Mouse (Mus musculus) midbrain, postnatal 0 days (tissue): ENCODE measurements around the gene Myo1f. TPM values are rescaled to one million over a fixed set of nuclear protein-coding genes. Genes with fewer than 3 reads are reported as not detected.
A peak's percentile ranks its signal among the peaks of the same experiment; 100 is the strongest.

Experiments used
- ATAC-seq: fragments of 200-750 bp; cut with Nextera tagmentation; 2 replicates; pipeline ENCODE4 v1.8.0; 2017; ENCODE audit warnings: moderate number of reproducible peaks, mild to moderate bottlenecking, moderate TSS enrichment, moderate library complexity; ENCODE audit not compliant: low FRiP score
- DNase-seq: peaks from one replicate; pipeline ENCODE4 v3.0.0-alpha.2; 2015; ENCODE audit warnings: low spot score
- H3K27ac ChIP-seq: fragments of 300-500 bp; sonication (generic); 2 replicates; pipeline ENCODE4 v1.5.1; 2014; ENCODE audit warnings: low read depth, mild to moderate bottlenecking, low read length, mixed read lengths
- H3K27me3 ChIP-seq: fragments of 300-500 bp; sonication (generic); 2 replicates; pipeline ENCODE4 v1.6.1; 2014; ENCODE audit warnings: low read length, control low read depth, mixed read lengths; ENCODE audit not compliant: insufficient read depth
- H3K36me3 ChIP-seq: fragments of 300-500 bp; sonication (generic); 2 replicates; pipeline ENCODE4 v1.6.1; 2014; ENCODE audit warnings: low read length, control low read depth, mixed read lengths; ENCODE audit not compliant: insufficient read depth
- H3K4me1 ChIP-seq: fragments of 300-500 bp; sonication (generic); 2 replicates; pipeline ENCODE4 v1.6.1; 2014; ENCODE audit warnings: mild to moderate bottlenecking, control low read depth, antibody characterized with exemption, low read length, mixed read lengths; ENCODE audit not compliant: insufficient read depth
- H3K4me2 ChIP-seq: fragments of 300-500 bp; sonication (generic); 2 replicates; pipeline ENCODE4 v1.6.1; 2014; ENCODE audit warnings: low read depth, mild to moderate bottlenecking, low read length, mixed read lengths; ENCODE audit not compliant: poor library complexity, severe bottlenecking
- H3K4me3 ChIP-seq: fragments of 300-500 bp; sonication (generic); 2 replicates; pipeline ENCODE4 v1.5.1; 2014; ENCODE audit warnings: low read depth, mild to moderate bottlenecking, low read length, moderate library complexity
- H3K9ac ChIP-seq: fragments of 300-500 bp; sonication (generic); replicated peaks from 2 replicates; pipeline ENCODE4 v1.6.1; 2014; ENCODE audit warnings: mild to moderate bottlenecking, low read length, moderate library complexity, mixed read lengths; ENCODE audit not compliant: poor library complexity, severe bottlenecking
- H3K9me3 ChIP-seq: fragments of 300-500 bp; sonication (generic); 2 replicates; pipeline ENCODE4 v1.6.1; 2016; ENCODE audit warnings: low read length, control low read depth
- CTCF ChIP-seq: IDR thresholded peaks from 2 replicates; pipeline ENCODE4 v1.5.1; 2016; ENCODE audit warnings: antibody characterized with exemption, mild to moderate bottlenecking
- WGBS: fragments of 180-500 bp; shearing (Covaris S2); extraction: QIAGEN DNeasy Blood & Tissue Kit; methylation state at CpG from one replicate; pipeline ENCODE4 v1.1.7; 2014; 5-methylcytosine and 5-hydroxymethylcytosine counted together
- polyA plus RNA-seq: library from polyadenylated mRNA; unstranded; fragments of >200 nt; fragmentation: Nextera tagmentation; extraction: Ambion mirVana; gene quantifications from 2 replicates; pipeline ENCODE4 v1.2.1, GENCODE M21; 2015
- total RNA-seq: library from RNA; depleted of rRNA; stranded (reverse); fragments of >200 nt; gene quantifications from 2 replicates; pipeline ENCODE4 v1.2.3, GENCODE M21; 2014; rRNA removed

Myo1f gene
- total and polyA plus RNA-seq, 2 experiments from 2014 or later, result 1.2 to 1.3 TPM

DNA sequence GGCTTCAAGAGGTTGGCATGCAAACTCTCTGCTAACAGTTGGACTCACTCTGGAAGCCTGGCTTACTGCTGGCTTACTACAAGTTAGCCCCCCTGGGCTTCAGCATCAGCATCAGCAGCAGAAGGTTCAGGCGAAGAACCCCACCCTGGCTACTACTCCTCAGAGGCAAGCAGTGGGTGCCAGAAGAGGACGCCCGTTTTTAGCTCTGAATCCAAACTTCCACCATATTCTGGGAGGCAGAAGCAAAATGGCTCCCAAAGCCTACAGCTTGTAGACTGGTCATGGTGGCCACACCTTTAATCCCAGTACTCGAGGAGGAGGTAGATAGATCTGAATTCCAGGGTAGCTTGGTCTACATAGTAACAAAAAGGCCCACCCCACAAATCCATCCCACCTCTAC, 88.6 kb downstream of the Myo1f start:
- no peak for TF ChIP-seq CTCF
- Histone ChIP-seq H3K4me3 (no peak overlapping the region), H3K36me3 (peaks cover 33% of the 10 kb centered on the region), H3K9me3 (no peaks in the 10 kb centered on the region), H3K4me1 (no peaks in the 10 kb centered on the region), H3K27ac (no peak overlapping the region), H3K4me2 (no peak overlapping the region), H3K27me3 (no peaks in the 10 kb centered on the region), H3K9ac (no peak overlapping the region)
- DNase-seq, result no peak
- no peak for ATAC-seq
- whole genome bisulfite sequencing, result 95% methylated on average over 4 of the region's 4 CpGs

DNA sequence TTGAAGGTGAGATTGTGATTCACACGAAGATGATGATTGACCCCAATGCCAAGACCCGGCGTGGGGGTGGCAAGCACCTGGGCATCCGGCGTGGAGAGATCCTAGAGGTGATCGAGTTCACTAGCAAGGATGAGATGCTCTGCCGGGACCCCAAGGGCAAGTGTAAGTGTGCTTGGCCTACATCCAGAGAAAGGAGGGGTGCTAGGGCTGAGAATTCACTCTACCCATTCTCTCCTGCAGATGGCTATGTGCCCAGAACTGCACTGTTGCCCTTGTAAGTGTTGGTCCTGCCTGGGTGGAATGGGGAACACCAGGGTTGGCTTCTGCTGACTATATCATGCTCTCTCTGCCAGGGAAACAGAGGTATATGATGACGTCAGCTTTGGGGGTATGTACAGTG, 89.6 kb downstream of the Myo1f start:
- no peak for ATAC-seq
- DNase-seq, result no peak
- H3K4me1 ChIP-seq, result no peaks in the 10 kb centered on the region
- no peak overlapping the region for H3K4me3 ChIP-seq
- no peak overlapping the region for H3K9ac ChIP-seq
- WGBS, result 95% methylated on average over 8 of the region's 8 CpGs
- peaks cover 43% of the 10 kb centered on the region for H3K36me3 ChIP-seq
- no peak overlapping the region for H3K27ac ChIP-seq
- no peaks in the 10 kb centered on the region for H3K27me3 ChIP-seq
- H3K9me3 ChIP-seq, result no peaks in the 10 kb centered on the region
- TF ChIP-seq CTCF, result no peak
- no peak overlapping the region for H3K4me2 ChIP-seq

DNA sequence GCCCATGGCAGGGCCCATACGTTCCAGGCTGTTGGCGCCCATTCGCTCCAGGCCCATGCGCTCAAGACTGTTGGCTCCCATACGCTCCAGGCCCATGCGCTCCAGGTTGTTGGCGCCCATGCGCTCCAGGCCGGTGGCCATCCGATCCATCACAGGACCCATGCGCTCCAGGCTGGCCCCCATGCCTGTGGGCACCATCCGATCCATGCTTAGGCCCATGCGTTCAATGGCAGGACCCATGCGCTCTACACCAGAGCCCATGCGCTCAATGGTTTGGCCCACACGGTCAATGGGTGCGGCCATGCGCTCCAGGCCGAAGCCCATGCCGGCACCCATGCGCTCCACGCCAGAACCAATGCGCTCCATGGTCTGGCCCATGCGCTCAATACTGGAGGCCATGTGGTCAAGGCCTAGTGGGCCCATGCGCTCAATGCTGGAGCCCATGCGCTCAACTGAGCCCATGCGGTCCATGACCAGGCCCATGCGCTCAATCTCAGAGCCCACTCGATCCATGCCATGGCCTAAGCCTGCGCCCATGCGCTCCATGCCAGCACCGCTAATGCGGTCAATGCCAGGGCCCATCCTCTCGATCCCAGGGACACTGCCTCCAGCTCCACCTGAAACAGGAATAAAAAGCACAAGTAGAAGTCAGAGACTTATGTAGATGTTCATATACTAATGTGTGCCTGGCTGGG, 94.4 kb downstream of the Myo1f start:
- no peak for TF ChIP-seq CTCF
- Histone ChIP-seq H3K9ac (no peak overlapping the region), H3K27me3 (no peaks in the 10 kb centered on the region), H3K27ac (no peak overlapping the region), H3K4me3 (no peak overlapping the region), H3K4me2 (no peak overlapping the region), H3K4me1 (no peaks in the 10 kb centered on the region), H3K9me3 (no peaks in the 10 kb centered on the region), H3K36me3 (peaks cover 52% of the 10 kb centered on the region)
- no peak for DNase-seq
- WGBS, result 98% methylated on average over 34 of the region's 34 CpGs
- ATAC-seq, result peak; percentile 63; the same call in 1 of the 2 replicates

Other genes starting within 250 kb of the Myo1f start
- gene Zfp81, start 196.8 kb upstream of the Myo1f start, total RNA-seq, result 20.9 and 27.2 TPM in 2 replicates
- 14.6 and 18.1 TPM in 2 replicates for gene Zfp81, start 196.8 kb upstream of the Myo1f start, polyA plus RNA-seq
- gene Zfp101, start 161.1 kb upstream of the Myo1f start, total RNA-seq, result 13.6 and 28.9 TPM in 2 replicates
- 6.8 and 9.0 TPM in 2 replicates for gene Zfp101, start 161.1 kb upstream of the Myo1f start, polyA plus RNA-seq
- gene Actl9, start 122.8 kb upstream of the Myo1f start, total RNA-seq, result not detected in 2 replicates
- gene Actl9, start 122.8 kb upstream of the Myo1f start, polyA plus RNA-seq, result not detected in 2 replicates
- 56.3 and 78.3 TPM in 2 replicates for gene Adamts10, start 31.5 kb upstream of the Myo1f start, total RNA-seq
- gene Adamts10, start 31.5 kb upstream of the Myo1f start, polyA plus RNA-seq, result 36.9 and 39.1 TPM in 2 replicates
- gene Zfp414, start 73.4 kb downstream of the Myo1f start, total RNA-seq, result 43.8 and 58.8 TPM in 2 replicates
- 89.1 and 96.0 TPM in 2 replicates for gene Zfp414, start 73.4 kb downstream of the Myo1f start, polyA plus RNA-seq
- not detected in 2 replicates for gene Pram1, start 82.3 kb downstream of the Myo1f start, total RNA-seq
- 0.41 TPM in 1 of 2 replicates, not detected in the other for gene Pram1, start 82.3 kb downstream of the Myo1f start, polyA plus RNA-seq
- gene Hnrnpm, start 131.2 kb downstream of the Myo1f start, total RNA-seq, result 48.7 and 58.1 TPM in 2 replicates
- 113 and 124 TPM in 2 replicates for gene Hnrnpm, start 131.2 kb downstream of the Myo1f start, polyA plus RNA-seq
- 90.1 and 100 TPM in 2 replicates for gene March2, start 163.0 kb downstream of the Myo1f start, total RNA-seq
- gene March2, start 163.0 kb downstream of the Myo1f start, polyA plus RNA-seq, result 65.2 and 65.9 TPM in 2 replicates
- gene Rab11b, start 204.8 kb downstream of the Myo1f start, total RNA-seq, result 120 and 158 TPM in 2 replicates
- gene Rab11b, start 204.8 kb downstream of the Myo1f start, polyA plus RNA-seq, result 607 and 619 TPM in 2 replicates
- gene Angptl4, start 226.1 kb downstream of the Myo1f start, total RNA-seq, result 21.4 and 22.5 TPM in 2 replicates
- 27.5 and 33.5 TPM in 2 replicates for gene Angptl4, start 226.1 kb downstream of the Myo1f start, polyA plus RNA-seq